Mouse (Mus musculus): Measurements from ENCODE around the gene Pex14. TPM values are rescaled to one million over a fixed set of nuclear protein-coding genes. Genes with fewer than 3 reads are reported as not detected.

Gene Pex14
- polyA plus RNA-seq, 1 experiment from 2014 or later = 29.0 TPM

- H3K36me3 ChIP-seq (replicated peaks; ENCODE audit: control insufficient read depth, insufficient read depth, low read depth, low read length) = no peaks in the 10 kb centered on the region
- 1% methylated on average over 68 of the region's 68 CpGs for WGBS
- H3K9me3 ChIP-seq (replicated peaks; ENCODE audit: control insufficient read depth, low read length) = no peaks in the 10 kb centered on the region
- H3K27me3 ChIP-seq (ENCODE audit: control insufficient read depth, insufficient read depth, low read length) = no peaks in the 10 kb centered on the region
- peak; percentile 87 for ATAC-seq (replicated peaks; ENCODE audit: insufficient number of reproducible peaks, low FRiP score, low TSS enrichment, low read depth)
- H3K4me3 ChIP-seq (ENCODE audit: low read depth, low read length) = peak within 1 kb of the TSS; percentile 59
- H3K4me1 ChIP-seq (ENCODE audit: control insufficient read depth, insufficient read depth, low read length) = no peaks in the 10 kb centered on the region
- peak within 1 kb of the TSS; percentile 63 for H3K4me2 ChIP-seq (ENCODE audit: low read depth, low read length)
- peak within 1 kb of the TSS; percentile 79 for H3K9ac ChIP-seq (replicated peaks; ENCODE audit: low read length)
- peak within 1 kb of the TSS; percentile 95 for H3K27ac ChIP-seq (replicated peaks; ENCODE audit: low read depth, low read length)
- peak; percentile 96 for DNase-seq (ENCODE audit: low spot score)
These were observed 37.5 kb upstream of the Pex14 start, which contains the start of gene Cenps for GRCm38 (mm10) chr4:149136982-149137770. TSS of gene Cenps (minus strand) at chr4:149137629.

GRCm38 (mm10) chr4:149136116-149136850 lies 36.6 kb upstream of the Pex14 start:
- no peaks in the 10 kb centered on the region for H3K9me3 ChIP-seq (replicated peaks; ENCODE audit: control insufficient read depth, low read length)
- H3K27me3 ChIP-seq (ENCODE audit: control insufficient read depth, insufficient read depth, low read length) = no peaks in the 10 kb centered on the region
- DNase-seq (ENCODE audit: low spot score) = peak; percentile 40
- no peaks in the 10 kb centered on the region for H3K4me1 ChIP-seq (ENCODE audit: control insufficient read depth, insufficient read depth, low read length)
- WGBS = 55% methylated on average over 18 of the region's 18 CpGs
- no peak for ATAC-seq (replicated peaks; ENCODE audit: insufficient number of reproducible peaks, low FRiP score, low TSS enrichment, low read depth)
- H3K27ac ChIP-seq (replicated peaks; ENCODE audit: low read depth, low read length) = 0 out of 2 replicates have a peak overlapping the region, but pooled peaks have one; percentile 5
- peak overlapping the region; percentile 79 for H3K9ac ChIP-seq (replicated peaks; ENCODE audit: low read length)
- H3K4me2 ChIP-seq (ENCODE audit: low read depth, low read length) = peak overlapping the region; percentile 63
- H3K4me3 ChIP-seq (ENCODE audit: low read depth, low read length) = peak overlapping the region; percentile 59
- H3K36me3 ChIP-seq (replicated peaks; ENCODE audit: control insufficient read depth, insufficient read depth, low read depth, low read length) = no peaks in the 10 kb centered on the region

- Histone ChIP-seq H3K4me3 (ENCODE audit: low read depth, low read length) (no peak overlapping the region), H3K9ac (replicated peaks; ENCODE audit: low read length) (no peak overlapping the region), H3K4me1 (ENCODE audit: control insufficient read depth, insufficient read depth, low read length) (no peaks in the 10 kb centered on the region), H3K9me3 (replicated peaks; ENCODE audit: control insufficient read depth, low read length) (no peaks in the 10 kb centered on the region), H3K4me2 (ENCODE audit: low read depth, low read length) (no peak overlapping the region), H3K36me3 (replicated peaks; ENCODE audit: control insufficient read depth, insufficient read depth, low read depth, low read length) (peaks cover 5% of the 10 kb centered on the region), H3K27ac (replicated peaks; ENCODE audit: low read depth, low read length) (no peak overlapping the region), H3K27me3 (ENCODE audit: control insufficient read depth, insufficient read depth, low read length) (no peaks in the 10 kb centered on the region)
- WGBS = 83% methylated on average over 5 of the region's 5 CpGs
- ATAC-seq (replicated peaks; ENCODE audit: insufficient number of reproducible peaks, low FRiP score, low TSS enrichment, low read depth) (no peak), DNase-seq (ENCODE audit: low spot score) (no peak)
These were observed 33.7 kb upstream of the Pex14 start for GRCm38 (mm10) chr4:149133395-149133794.

- H3K36me3 ChIP-seq (replicated peaks; ENCODE audit: control insufficient read depth, insufficient read depth, low read depth, low read length) = peaks cover 7% of the 10 kb centered on the region
- WGBS = 84% methylated on average over 21 of the region's 21 CpGs
- H3K4me1 ChIP-seq (ENCODE audit: control insufficient read depth, insufficient read depth, low read length) = no peaks in the 10 kb centered on the region
- no peak overlapping the region for H3K4me3 ChIP-seq (ENCODE audit: low read depth, low read length)
- no peak overlapping the region for H3K9ac ChIP-seq (replicated peaks; ENCODE audit: low read length)
- H3K27ac ChIP-seq (replicated peaks; ENCODE audit: low read depth, low read length) = no peak overlapping the region
- no peak overlapping the region for H3K4me2 ChIP-seq (ENCODE audit: low read depth, low read length)
- no peaks in the 10 kb centered on the region for H3K9me3 ChIP-seq (replicated peaks; ENCODE audit: control insufficient read depth, low read length)
- ATAC-seq (replicated peaks; ENCODE audit: insufficient number of reproducible peaks, low FRiP score, low TSS enrichment, low read depth) = no peak
- no peak for DNase-seq (ENCODE audit: low spot score)
- no peaks in the 10 kb centered on the region for H3K27me3 ChIP-seq (ENCODE audit: control insufficient read depth, insufficient read depth, low read length)
These were observed 32.3 kb upstream of the Pex14 start for GRCm38 (mm10) chr4:149131789-149132565.

- H3K9me3 ChIP-seq (replicated peaks; ENCODE audit: control insufficient read depth, low read length) = no peaks in the 10 kb centered on the region
- WGBS = 76% methylated on average over 23 of the region's 23 CpGs
- no peak overlapping the region for H3K9ac ChIP-seq (replicated peaks; ENCODE audit: low read length)
- DNase-seq (ENCODE audit: low spot score) (no peak), ATAC-seq (replicated peaks; ENCODE audit: insufficient number of reproducible peaks, low FRiP score, low TSS enrichment, low read depth) (no peak)
- no peaks in the 10 kb centered on the region for H3K4me1 ChIP-seq (ENCODE audit: control insufficient read depth, insufficient read depth, low read length)
- H3K4me2 ChIP-seq (ENCODE audit: low read depth, low read length) = no peak overlapping the region
- H3K36me3 ChIP-seq (replicated peaks; ENCODE audit: control insufficient read depth, insufficient read depth, low read depth, low read length) = peaks cover 7% of the 10 kb centered on the region
- no peak overlapping the region for H3K27ac ChIP-seq (replicated peaks; ENCODE audit: low read depth, low read length)
- no peaks in the 10 kb centered on the region for H3K27me3 ChIP-seq (ENCODE audit: control insufficient read depth, insufficient read depth, low read length)
- H3K4me3 ChIP-seq (ENCODE audit: low read depth, low read length) = no peak overlapping the region
These were observed 31.5 kb upstream of the Pex14 start for GRCm38 (mm10) chr4:149131021-149131752.

- WGBS = 88% methylated on average over 18 of the region's 18 CpGs
- Histone ChIP-seq H3K4me3 (ENCODE audit: low read depth, low read length) (no peak overlapping the region), H3K4me1 (ENCODE audit: control insufficient read depth, insufficient read depth, low read length) (no peaks in the 10 kb centered on the region), H3K4me2 (ENCODE audit: low read depth, low read length) (no peak overlapping the region), H3K27me3 (ENCODE audit: control insufficient read depth, insufficient read depth, low read length) (no peaks in the 10 kb centered on the region), H3K27ac (replicated peaks; ENCODE audit: low read depth, low read length) (no peak overlapping the region), H3K36me3 (replicated peaks; ENCODE audit: control insufficient read depth, insufficient read depth, low read depth, low read length) (peaks cover 7% of the 10 kb centered on the region), H3K9ac (replicated peaks; ENCODE audit: low read length) (no peak overlapping the region), H3K9me3 (replicated peaks; ENCODE audit: control insufficient read depth, low read length) (no peaks in the 10 kb centered on the region)
- ATAC-seq (replicated peaks; ENCODE audit: insufficient number of reproducible peaks, low FRiP score, low TSS enrichment, low read depth) = no peak
- DNase-seq (ENCODE audit: low spot score) = no peak
These were observed 28.8 kb upstream of the Pex14 start for GRCm38 (mm10) chr4:149128467-149128866.

- DNase-seq (ENCODE audit: low spot score) = no peak
- H3K9me3 ChIP-seq (replicated peaks; ENCODE audit: control insufficient read depth, low read length) = no peaks in the 10 kb centered on the region
- H3K4me1 ChIP-seq (ENCODE audit: control insufficient read depth, insufficient read depth, low read length) = no peaks in the 10 kb centered on the region
- H3K27me3 ChIP-seq (ENCODE audit: control insufficient read depth, insufficient read depth, low read length) = no peaks in the 10 kb centered on the region
- H3K36me3 ChIP-seq (replicated peaks; ENCODE audit: control insufficient read depth, insufficient read depth, low read depth, low read length) = peaks cover 7% of the 10 kb centered on the region
- no peak for ATAC-seq (replicated peaks; ENCODE audit: insufficient number of reproducible peaks, low FRiP score, low TSS enrichment, low read depth)
- no peak within 1 kb of the TSS for H3K4me2 ChIP-seq (ENCODE audit: low read depth, low read length)
- H3K27ac ChIP-seq (replicated peaks; ENCODE audit: low read depth, low read length) = no peak within 1 kb of the TSS
- no peak within 1 kb of the TSS for H3K9ac ChIP-seq (replicated peaks; ENCODE audit: low read length)
- WGBS = 84% methylated on average over 11 of the region's 11 CpGs
- H3K4me3 ChIP-seq (ENCODE audit: low read depth, low read length) = no peak within 1 kb of the TSS
These were observed 27.0 kb upstream of the Pex14 start, which contains the start of gene Cort for GRCm38 (mm10) chr4:149126663-149127062. TSS of gene Cort (minus strand) at chr4:149126763.
